Mouse (Mus musculus) fat pad, adult 2 months (tissue): ENCODE results near the gene Cd36.
"Not testable (repeated sequence)": the region's sequence is repeated elsewhere in the genome, so short reads cannot be mapped to it uniquely, and the experiment has no call there.

Experiments
- DNase-seq: peaks from one replicate; pipeline ENCODE4 v3.0.0-alpha.2; 2011; ENCODE audit warnings: low read depth, low spot score; ENCODE audit errors: extremely low read depth

Gene Cd36

DNA sequence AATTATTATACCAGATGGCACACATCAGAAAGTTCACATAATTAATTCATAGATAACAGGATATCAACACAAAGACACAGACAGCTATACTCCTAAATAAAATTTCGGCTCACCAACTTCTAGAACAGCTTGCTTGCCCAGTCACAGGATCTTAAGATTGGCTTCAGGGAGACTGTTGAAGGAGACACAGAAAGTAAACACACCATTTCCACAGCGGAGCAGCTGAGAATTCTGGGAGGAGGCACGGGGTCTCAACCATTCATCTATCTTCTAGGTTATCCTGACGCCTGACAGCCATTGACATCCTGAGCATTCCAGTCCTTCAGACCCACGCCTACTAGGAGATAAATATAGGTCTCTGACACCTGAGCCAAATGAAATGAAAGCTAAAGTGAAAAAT, at the start of gene Cd36:
Gene Cd36 (minus strand): TSS at position 204 of the 400 bp plus-strand sequence.
- DNase-seq = no peak

DNA sequence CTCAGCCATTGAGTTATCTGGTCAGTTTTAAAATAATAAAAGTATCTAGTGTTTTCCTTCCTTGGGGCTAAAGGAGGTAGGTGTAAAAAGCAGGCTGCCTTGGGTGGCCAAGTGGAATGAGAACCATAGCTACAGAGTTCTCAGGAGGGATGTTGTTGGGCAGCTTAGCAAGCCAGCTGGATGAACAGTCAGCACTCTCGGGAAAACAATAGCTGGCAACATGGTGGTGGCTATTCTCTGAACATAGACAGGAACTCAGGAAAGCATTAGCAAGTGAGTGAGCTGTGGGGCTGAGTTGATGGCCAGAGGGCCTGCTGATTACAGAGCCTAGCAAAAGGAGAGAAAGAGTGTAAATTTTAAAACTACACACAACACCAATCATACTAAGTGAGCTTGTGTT, 45.9 kb upstream of the Cd36 start:
- no peak for DNase-seq

DNA sequence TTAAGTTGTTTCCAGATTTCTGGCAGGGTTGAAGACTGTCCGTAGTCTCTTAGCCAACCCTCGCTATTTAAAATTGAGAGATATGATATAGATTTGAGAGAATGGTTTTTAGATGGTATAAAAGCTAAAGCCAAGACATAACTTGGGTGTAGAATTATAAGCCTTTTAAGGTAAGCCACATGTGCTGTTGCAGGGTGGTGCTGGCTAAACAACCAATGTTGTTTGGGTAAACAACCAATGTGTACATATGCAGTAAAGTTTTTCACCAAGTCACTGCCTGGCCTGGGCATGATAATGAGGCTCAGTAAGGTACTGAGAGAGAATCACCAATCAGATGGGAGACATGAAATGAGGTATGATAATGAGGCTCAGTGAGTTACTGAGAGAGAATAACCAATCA, 43.0 kb upstream of the Cd36 start:
- not testable (repeated sequence) for DNase-seq

DNA sequence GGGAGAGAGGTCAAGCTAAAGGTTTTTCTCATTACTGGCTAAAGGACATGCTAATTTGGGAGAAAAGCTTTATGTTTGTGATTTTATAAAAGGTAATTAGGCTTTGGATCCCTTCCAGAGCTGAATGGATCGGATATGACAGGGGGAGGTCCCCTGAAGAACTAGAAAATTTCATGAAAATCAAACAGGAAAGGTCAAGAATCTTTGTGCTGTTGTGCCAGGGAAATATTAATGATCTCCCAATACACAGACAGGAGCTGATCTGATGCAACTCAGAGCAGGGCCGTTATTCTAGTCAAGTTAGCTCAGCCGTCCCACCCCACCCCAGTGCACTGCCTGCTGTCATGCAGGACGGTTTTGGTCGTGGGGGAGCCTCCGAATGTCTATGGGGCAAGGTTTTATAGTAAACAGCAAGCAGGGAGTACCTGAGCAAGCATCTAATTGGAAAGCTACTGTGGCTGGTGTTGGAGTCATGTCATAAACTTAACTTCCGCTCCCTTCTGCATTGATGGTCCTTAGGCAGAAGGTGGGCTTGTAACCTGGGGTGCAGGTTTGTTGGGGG, 40.5 kb upstream of the Cd36 start:
- no peak for DNase-seq

DNA sequence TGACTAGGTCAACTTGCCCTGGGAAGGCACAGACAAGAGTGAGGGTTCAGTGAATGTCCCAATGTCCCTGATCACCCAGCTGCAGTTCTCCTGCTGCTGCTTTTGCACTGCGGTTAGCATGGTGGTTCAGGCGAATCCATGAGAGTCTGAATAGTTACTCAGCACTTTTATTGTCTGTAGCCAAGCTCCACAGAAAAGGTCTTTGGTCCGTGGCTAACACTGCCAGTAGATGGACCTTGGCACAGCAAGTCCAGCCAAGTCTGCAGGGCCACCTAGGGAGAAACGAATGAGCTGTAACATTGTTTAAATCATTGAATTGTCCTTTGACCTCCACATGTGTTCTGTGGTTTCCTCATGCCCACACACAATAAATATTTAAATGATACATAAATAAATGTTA, 39.9 kb upstream of the Cd36 start:
- no peak for DNase-seq

DNA sequence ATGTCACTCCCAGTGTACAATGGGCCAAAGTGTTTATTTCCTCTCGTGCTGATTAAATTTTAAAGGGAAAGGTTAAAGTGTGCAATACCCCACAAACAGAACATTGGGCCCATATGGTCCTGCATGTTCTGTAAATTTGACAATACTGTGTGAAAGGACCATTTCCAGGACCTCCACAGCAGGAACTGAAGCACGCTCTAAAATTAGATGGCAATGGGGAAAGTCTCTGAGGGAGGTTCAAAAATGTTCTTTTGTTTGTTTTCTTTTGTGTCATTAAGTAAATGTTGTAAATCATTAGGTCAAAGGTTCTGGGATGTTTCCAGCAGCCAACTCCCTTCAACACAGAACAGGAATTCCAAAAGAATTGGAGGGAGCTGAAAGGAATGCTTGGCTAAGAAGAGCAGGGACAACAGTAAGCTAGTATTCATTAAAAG, 35.5 kb upstream of the Cd36 start:
- no peak for DNase-seq

DNA sequence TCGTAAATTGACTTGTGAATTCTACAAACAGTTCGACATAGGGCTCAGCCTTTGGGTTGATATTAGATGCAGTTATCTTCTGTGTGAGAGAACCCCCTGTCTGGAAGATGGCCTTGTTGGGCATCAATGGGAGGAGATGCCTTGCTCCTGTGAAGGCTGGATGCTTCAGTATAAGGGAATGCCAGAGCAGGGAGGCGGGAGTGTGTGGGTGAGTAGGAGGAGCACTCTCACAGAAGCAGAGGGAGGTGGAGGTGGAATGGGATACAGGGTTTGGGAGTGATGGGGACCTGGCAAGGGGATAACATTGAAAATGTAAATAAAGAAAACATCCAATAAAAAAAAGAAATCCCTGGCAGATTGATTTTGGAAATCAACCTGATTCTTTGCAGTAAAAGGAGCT, 35.0 kb upstream of the Cd36 start:
- no peak for DNase-seq

DNA sequence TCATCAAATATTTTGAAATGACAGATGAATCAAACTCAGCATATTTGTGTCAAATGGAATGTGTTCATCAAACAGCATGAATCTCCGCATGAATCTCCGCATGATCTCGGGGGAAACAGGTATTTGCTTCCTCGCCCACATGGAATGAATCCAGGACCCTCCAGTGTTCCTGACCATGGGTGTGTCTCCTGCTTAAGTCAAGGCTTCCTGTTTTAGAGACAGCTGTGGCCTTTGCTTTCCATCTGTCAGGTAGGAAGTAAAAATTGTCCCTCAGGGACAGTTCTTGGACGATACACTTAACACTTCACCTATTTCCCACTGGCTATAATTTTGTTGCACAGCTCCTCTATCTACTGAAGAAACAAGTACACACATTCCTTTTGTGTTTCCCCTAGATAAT, 30.4 kb upstream of the Cd36 start:
- DNase-seq = no peak

DNA sequence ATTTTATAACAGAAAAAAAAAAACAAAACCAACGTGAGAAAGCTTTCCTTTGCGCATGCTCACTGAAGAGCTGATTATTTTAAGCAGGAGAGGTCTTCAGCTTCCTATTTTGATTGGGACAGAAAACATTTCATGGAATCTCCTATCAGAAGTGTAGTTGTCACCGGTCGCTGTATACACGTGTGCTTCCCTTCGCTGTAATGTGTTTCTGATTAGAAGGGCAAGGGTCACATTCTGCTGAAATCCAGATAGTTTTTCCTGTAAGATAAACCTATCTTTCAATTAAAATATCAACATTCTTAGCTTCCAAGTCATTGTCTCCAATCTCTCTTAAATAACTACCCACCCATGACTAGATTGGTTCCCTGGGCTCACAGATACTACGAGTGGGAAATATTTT, 16.2 kb upstream of the Cd36 start:
- no peak for DNase-seq

DNA sequence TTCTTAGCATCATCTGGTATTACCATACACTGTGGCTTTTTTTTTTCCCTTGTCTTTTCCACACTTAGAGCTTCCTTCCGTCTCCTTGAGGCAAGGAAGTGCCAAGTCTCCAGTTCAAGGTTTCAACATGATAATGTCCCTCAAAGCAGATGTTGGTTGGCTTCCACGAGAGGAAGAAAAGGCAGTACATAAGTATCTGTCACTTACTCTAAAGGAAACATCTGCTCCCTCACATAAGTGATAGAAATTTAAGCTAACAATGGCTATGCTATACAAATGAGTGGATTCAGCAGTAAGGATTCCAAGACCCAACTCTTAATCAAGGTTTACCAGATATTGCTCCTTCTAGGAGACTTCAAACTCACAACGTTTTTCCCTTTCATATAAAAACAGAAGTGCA, 10.3 kb upstream of the Cd36 start:
- DNase-seq = no peak

DNA sequence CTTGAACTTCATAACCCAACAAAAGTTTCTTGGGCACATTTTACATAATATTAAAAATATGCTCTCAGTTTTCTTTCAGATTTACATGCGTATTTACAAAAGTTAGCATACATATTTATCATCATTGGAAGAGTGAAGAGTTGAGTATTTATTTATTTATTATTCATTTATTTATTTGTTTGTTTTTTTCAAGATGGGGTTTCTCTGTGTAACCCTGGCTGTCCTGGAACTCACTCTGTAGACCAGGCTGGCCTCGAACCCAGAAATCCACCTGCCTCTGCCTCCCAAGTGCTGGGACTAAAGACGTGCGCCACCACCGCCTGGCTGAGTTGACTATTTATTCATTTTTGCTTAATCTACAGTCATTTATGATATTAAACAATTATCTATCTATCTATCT, 9.0 kb upstream of the Cd36 start:
- not testable (repeated sequence) for DNase-seq

DNA sequence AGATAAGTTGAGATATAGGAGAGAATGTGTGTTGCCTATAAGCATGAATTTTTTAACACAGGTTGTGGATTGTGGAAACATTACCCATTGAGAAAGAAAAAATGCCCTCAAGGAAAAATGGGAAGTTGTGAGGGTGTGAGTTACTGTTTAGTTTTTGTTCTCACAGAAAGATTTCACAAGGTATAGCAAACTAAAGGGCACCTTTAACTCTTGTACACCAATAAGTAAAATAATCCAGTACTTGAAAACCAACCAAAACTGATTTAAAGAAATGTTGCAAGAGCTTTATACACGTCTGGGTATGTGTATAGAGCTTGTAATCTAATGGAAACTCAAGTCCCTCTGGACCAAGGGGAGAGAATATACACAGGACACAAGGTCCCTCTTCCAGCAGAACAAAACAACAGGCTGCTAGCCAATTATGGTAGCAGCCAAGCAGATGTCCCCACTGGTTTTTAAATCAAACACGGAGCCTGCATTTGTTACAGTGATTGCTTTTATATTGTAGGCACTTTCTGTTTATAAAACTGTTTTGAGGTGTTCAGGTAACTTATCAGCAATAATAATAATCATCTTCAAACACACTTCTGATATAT, 5.1 kb upstream of the Cd36 start:
- DNase-seq = peak; percentile 40

DNA sequence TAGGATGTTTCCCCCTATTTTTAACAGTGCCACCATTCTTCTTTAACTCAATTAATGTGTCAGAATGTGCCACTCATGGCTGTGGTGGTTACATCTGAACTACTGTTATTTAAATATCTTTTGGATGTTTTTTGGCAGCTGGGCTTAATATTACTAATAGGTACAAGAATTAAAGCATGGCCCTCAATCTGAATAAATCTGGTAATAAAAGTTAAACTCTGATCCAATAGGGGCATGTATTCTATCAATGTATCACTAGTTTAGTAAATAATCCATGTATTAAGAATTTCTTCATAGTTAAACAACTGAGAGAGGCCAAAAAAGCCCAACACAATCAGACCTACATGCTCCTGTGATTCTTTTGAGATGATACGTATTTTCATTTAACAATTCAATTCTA, 690 bp upstream of the Cd36 start:
- no peak for DNase-seq

DNA sequence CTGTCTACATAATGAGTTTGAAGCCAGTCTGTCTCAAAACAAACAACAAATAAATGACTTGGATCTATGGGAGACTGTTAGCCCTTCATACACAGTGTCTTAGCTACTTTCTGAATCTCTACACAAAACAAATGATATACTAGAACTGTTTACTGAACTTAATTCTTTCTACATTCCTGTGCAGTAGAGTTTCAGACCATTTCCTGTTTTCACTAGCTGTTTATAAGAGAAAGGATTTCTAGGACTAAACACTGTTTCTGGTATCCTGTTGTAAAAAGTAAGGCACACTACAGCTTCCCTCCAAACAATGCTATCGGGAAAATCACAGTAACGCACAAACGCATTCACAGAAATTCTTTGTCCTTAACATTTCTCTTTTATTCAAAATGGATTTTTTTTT, 2.2 kb downstream of the Cd36 start:
- DNase-seq = no peak

DNA sequence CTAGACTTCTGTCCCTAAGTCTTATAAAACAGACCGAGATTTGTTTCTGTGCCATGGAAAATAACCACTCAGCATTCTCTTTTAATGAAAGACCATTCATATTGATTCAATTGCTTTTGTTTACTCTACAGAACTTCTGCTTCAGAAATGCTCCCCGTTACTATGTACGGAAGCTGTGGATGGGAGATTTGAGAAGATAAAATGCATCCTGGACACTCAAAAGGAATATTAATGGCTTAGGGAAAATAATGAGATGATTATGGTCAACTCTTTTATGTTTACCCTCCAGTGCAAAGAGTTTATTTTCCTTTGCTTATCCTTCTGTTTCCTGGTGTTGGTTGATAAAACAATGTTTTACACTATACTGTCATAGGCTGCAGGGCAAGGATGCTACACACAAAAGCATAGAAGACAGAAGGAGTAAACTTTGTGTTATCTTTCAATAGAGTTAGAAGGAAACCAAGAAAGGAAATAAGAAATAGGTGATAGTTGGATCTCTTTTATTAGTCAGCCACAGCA, 5.2 kb downstream of the Cd36 start:
- no peak for DNase-seq

DNA sequence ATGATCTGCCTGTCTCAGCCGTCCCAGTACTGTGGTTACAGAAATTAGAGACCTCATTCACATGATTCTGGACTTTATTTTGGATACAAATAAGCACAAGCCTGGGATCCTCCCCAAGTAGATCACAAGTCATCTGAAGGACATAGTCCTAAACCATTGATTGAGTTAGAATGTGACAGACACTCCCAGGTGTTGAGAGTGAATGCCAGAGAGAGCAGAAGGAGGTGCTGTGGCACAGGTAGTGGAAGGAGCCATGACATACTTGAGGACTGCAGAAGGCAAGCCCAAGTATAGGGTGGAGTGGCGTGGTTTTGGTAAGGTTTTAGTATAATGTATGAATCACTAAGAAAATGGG, 7.1 kb downstream of the Cd36 start:
- DNase-seq = no peak

DNA sequence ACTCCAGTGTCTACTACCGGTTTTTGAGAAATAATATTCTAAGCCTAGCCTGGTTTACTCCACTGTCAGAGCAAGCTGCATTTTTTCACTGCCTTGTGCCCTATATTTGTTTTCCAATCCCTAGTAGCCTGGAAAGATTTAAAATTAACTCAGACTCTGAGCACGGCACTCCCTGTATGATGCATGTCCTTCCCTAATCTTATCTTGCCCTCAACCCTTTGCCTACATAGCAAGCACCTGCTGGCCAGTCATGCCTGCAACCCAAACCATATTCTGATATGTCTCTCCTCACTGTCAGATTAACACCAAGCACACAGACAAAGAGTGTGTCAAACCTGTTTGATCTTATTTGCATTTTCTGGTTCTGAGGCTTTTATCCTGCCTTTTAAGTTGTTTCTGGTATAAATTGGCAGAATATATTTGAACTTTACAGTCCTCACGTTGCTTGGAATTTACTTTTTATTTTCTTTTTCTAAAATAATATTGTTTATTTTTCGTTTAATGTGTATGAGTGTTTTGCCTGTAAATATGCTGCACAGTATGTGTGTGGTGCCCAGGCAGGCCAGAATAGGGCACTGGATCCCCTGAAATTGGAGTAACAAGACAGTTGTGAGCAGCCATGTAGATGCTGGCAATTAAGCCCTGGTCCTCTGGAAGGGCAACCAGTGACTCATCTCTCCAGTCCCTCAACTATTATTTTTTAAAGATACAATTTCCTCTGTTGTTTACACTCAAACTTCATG, 7.6 kb downstream of the Cd36 start:
- no peak for DNase-seq

DNA sequence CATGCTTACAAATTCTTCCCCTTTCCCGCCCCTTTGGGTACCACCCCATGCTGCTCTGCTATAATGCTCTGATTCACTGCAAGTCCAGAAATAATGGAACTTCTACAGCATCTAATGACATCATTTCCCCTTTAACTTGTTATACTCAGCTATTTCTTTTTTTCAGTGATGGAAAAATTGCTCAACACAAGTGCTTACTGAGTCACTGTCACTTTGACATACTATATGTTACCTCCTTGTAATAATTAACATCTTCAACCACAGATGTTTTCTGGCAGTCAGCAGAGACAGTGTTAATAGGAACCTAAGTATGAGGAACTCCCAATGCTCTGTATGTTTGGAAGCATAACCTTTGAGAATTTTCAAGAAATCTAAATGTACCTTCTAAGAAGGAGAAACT, 8.7 kb downstream of the Cd36 start:
- no peak for DNase-seq

DNA sequence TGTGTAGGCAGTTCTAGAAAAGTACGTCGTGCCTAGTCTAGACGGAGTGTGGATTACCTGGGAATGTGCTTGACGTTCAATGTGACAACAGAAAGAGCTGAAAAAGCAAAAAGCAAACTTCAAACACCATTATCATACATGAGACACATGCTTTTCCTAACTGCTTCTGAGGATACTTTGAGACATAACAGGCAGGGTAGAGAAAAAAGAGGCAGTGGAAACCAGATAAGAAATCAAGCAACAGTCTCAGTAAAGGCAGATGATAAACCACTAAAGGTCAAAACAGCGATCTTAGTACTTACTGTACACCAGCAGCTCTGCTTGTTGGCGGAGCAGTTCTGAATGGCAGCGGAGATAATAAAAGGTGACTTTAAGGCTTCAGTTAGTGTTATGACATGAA, 11.6 kb downstream of the Cd36 start:
- no peak for DNase-seq

DNA sequence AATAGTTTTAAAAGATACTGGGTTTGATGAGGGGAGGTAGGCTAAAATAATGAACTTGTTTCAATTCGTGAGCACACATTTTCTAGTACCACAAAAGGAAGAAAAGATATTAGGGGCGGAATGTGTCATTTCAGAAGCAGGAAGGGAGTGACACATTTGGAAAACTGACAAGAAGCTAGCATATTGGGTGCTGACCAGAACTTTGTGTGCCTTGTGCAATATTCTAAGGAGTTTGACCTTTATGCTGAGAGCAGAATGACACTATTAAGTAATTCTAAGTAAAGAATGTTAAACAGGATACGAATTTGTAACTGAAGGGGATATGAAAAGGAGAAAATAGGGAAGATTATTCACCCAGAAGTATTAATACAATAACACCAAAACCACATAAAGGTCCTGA, 12.0 kb downstream of the Cd36 start:
- DNase-seq = no peak

DNA sequence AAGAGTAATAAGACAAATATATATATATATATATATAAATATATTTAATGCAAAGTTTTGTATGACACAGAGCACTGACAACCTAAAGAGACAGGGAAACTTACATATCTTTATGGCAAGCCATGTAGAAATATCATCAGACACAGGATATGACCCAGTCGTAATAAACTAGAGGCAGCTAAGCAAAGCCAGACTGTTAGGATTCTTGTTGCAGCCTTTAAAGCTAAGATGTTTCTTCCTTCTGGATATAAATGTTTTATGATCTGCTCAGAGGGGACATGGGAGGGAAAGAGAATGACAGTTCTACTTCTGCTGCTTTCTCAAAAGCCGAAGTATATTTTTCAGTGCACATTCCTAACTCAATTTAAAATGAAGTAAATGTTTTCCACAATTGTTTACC, 14.3 kb downstream of the Cd36 start:
- DNase-seq = no peak

DNA sequence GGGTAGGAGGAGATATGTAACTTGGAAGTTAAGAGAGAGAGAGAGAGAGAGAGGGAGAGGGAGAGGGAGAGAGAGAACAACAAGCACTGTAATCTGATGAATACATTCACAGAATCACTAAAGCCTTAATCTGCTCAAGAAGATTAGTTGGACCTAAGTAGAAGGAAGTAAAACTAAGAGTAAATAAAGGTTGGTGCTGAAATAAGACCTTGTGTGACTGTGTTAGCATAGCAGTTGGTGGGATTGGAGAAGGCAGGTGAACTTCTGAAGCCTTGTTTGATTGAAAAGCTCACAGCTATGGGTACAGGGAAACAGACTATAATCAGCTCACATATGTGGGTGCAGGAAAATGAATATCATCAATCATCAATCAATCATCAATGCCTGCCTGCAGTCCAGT, 23.2 kb downstream of the Cd36 start:
- no peak for DNase-seq

DNA sequence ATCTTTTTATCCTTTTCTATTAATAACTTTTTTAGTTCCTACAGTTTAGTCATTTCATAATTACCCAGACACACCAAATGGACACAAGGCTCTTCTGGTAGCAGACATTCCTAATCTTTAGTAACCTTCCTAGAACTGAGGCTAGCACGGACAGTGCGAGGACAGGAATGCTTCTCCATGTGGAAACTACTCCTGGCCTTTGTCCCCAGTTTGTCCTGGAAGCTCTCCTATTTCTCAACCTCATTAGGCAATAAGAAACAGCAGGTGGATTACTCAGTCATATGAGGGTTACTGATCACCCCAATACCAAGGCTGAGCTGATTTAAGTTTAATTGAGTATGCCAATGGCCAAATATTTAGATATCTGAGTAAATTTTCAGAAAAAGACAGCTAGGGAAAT, 25.5 kb downstream of the Cd36 start:
- DNase-seq = peak; percentile 71
